Mouse (Mus musculus): ENCODE data around the gene Mtg1. TPM values are rescaled to one million over a fixed set of nuclear protein-coding genes. Genes with fewer than 3 reads are reported as not detected.

Gene Mtg1
- total RNA-seq, 2 experiments from 2014 or later = 42.0 to 45.9 TPM

DNA sequence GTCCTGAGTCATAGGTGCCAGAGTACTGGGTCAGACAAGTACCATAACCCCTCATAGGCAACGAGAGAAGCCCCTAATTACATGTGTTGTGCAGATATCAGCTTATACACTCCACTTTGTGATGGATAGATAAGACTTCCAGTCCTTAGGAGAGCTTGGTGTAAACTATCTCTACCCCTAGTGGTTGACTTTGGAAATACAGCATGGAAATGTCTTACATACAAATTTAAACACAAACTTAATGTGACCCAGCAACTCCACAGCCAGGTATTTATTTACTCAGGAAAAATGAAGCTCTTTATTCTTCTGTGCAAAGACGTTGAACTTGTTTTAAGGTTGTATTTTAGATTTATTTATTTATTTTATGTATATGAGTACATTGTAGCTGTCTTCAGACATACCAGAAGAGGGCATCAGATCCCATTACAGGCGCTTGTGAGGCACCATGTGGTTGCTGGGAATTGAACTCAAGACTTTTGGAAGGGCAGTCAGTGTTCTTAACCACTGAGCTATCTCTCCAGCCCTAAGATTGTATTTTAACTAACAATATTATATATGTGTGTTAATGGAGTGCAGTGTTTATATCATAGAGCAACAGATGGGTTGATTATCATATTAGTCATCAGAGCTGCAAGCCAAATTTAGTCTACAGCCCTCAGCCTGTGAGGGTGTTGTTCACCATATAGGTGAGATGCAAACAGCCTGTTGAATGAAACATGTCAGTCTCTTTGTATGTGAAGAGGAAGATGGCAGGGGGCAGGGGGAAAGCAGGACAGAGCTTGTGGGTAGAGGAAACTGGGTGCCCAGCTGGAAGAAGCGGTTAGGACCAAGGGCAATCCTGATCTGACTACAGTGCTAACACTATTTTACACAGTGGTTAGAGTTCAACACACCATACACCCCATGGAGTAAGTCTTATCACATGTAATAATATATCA lies 51.3 kb downstream of the Mtg1 start:
- no peak for DNase-seq

DNA sequence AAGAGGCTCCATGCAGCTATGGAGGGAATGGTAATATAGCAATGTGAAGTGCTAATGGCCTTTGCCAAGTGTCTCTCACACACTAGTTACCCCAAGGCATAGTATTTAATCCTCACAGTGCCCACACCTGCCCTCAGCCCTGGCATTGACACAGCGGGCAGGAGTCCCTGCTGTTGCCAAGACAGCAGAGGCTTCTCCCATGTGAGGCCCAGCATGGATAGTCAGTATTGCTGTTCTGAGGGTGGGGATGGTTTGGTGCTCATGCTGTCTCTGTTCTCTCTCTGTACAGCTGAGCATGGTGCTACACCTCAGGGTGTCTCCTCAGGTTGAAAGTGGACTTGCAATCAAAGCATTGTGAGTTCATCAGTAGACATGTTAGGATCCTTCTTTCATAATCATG lies 53.1 kb downstream of the Mtg1 start:
- no peak for DNase-seq

DNA sequence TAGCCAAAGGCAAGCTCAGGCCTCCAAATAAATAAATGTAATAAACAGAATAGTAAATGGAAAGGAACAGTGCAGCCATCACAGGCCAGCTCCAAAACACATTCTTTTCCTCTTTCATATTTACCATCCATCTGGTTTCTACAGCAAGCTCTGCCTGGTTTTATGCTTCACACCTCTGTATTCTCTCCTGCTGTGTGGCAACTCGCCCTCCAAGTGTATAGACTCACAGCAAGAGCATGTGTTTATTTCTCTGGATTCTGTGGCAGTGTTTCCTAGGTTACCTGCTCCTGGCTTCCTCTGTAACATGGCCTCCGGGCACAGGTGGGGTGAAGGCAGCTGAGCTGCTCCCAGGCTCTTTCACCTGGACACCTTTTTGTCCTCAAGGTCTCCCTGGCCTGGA lies 55.1 kb downstream of the Mtg1 start:
- no peak for DNase-seq

DNA sequence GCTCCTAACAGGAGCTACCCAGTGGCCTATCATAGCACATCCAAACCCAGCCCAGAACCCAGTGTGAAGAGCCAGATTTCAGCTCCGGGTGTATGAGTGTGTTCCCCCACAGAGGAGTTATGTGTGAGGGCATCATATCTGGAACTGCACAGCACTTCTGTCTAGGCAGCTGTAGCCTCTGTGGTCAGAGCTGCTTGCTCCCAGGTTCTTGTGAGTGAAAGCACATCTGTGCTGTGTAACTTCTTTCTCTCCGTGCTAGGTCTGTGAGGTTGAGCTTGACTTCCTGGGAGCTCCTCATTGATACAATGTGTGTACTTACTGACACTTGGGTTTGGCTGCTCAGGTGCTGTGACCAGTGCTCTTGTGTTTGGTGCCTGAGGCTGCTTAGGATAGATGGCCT lies 55.5 kb downstream of the Mtg1 start:
- no peak for DNase-seq

DNA sequence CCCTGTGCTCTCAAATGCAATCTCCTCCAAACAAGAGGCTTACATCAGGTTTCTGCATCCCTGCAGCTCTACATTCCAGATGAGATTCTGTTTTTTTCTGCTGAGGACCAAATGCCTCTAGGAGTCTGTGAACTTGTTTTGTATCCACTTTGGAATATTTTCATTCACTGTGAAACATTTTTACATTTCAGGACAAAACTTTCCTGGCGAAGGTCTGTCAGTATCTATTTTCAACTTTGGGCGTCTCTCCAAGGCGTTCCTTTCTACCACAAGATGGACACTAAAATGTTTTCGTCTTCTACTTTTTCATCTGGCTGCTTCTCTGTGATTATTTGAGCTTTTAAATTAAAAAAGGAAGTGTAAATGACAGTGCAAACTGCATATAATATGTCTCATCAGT lies 56.7 kb downstream of the Mtg1 start:
- no peak for DNase-seq

DNA sequence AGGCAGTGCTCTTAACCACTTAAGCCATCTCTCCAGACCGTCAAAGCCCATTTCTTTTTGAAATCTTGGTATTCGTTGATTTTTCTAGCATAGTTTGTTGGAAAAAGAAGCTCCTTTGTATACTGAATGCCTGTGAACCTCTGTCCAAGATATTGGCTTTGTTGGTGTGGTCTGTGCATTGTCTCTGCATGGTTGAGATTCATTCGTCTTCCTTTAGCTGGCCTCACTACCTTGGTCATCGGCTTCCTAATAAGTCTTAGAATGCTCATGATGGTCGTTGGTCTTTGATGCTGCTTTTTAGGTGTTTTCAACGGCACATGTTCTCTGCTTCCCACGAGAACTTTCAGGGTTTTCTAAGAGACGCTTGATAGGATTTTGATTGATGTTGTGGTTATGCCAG lies 58.6 kb downstream of the Mtg1 start:
- DNase-seq = no peak

Other genes starting within 250 kb of the Mtg1 start
- gene Kndc1, start 242.9 kb upstream of the Mtg1 start, total RNA-seq (2021) = under 1 TPM; 0.42 to 0.55 TPM
- gene Utf1, start 193.8 kb upstream of the Mtg1 start, total RNA-seq (2021) = under 1 TPM in 1 of 2 experiments, not detected in 1; 0.24 TPM
- under 1 TPM in 1 of 2 experiments, not detected in 1; 0.39 TPM for gene 6430531B16Rik, start 158.8 kb upstream of the Mtg1 start, total RNA-seq (2021)
- gene Adam8, start 145.0 kb upstream of the Mtg1 start, total RNA-seq (2021) = 1 to 10 TPM; 1.9 to 2.9 TPM
- gene Zfp511, start 101.2 kb upstream of the Mtg1 start, total RNA-seq (2021) = 10 to 100 TPM; 14.0 to 18.1 TPM
- 10 to 100 TPM; 32.7 to 37.4 TPM for gene Tubgcp2, start 100.9 kb upstream of the Mtg1 start, total RNA-seq (2021)
- gene Msx3, start 88.5 kb upstream of the Mtg1 start, total RNA-seq (2021) = not detected
- gene Caly, start 55.0 kb upstream of the Mtg1 start, total RNA-seq (2021) = 1 to 10 TPM; 4.9 to 6.6 TPM
- gene Prap1, start 44.2 kb upstream of the Mtg1 start, total RNA-seq (2021) = not detected
- gene Fuom, start 35.1 kb upstream of the Mtg1 start, total RNA-seq (2021) = 10 to 100 TPM; 82.5 to 99.0 TPM
- 10 to 100 TPM; 21.2 to 25.1 TPM for gene Paox, start 21.8 kb upstream of the Mtg1 start, total RNA-seq (2021)
- 100 to 1,000 TPM; 600 to 610 TPM for gene Echs1, start 21.1 kb upstream of the Mtg1 start, total RNA-seq (2021)
- 1 to 10 TPM; 1.7 to 2.0 TPM for gene Sprn, start 17.3 kb downstream of the Mtg1 start, total RNA-seq (2021)
- gene Olfr522, start 27.2 kb downstream of the Mtg1 start, total RNA-seq (2021) = not detected
- gene Olfr523, start 35.7 kb downstream of the Mtg1 start, total RNA-seq (2021) = not detected
- gene Olfr524, start 68.4 kb downstream of the Mtg1 start, total RNA-seq (2021) = not detected
- gene Cd163l1, start 80.7 kb downstream of the Mtg1 start, total RNA-seq (2021) = under 1 TPM in 1 of 2 experiments, not detected in 1; 0.12 TPM
- not detected for gene 5830411N06Rik, start 109.7 kb downstream of the Mtg1 start, total RNA-seq (2021)
- gene Olfr525, start 183.3 kb downstream of the Mtg1 start, total RNA-seq (2021) = not detected
- gene Olfr527, start 196.5 kb downstream of the Mtg1 start, total RNA-seq (2021) = not detected
- gene Olfr60, start 224.1 kb downstream of the Mtg1 start, total RNA-seq (2021) = not detected
- not detected for gene Olfr530, start 238.8 kb downstream of the Mtg1 start, total RNA-seq (2021)